14 mouse cellular contexts compared by ENCODE assay signal in the genomic region with DNA sequence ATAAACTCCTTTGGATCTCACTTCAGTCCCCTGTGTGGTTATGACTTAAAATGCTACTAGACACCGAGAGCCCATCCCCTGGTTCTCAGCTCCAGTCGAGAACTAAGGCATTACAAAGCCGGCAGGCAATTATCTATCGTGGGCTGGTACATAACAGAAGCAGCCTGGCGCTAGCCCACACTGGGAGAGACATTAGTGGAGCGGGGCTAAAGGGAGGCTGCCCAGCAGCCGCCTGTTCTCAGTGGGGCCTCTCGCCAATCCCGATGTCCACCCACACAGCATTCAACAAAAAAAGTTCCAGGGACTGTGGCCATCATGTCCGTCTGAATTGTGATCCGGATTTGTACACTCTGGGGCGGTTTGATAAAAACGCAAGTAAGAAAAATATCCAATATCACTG.
A peak's percentile ranks its signal among the peaks of the same experiment; 100 is the strongest.
DNase-seq lines count a peak whose midpoint lies in the region; ATAC-seq lines count a peak whose summit lies in the region.
"Had no signal": no experiment of that assay in that cellular context is flagged by ENCODE, and none has a peak within 500 bp of the region (broad histone marks: within the 10 kb centered on the region; RNA-seq: fewer than 3 reads in every experiment).

No protein-coding gene starts in this region.

- H3K27me3 ChIP-seq in midbrain, embryonic 14.5 days (ENCODE audit: control insufficient read depth, insufficient read depth, low read length): no peaks in the 10 kb centered on the region
- H3K27me3 ChIP-seq in midbrain, embryonic 15.5 days (replicated peaks): no peaks in the 10 kb centered on the region
- H3K27me3 ChIP-seq in midbrain, embryonic 10.5 days (ENCODE audit: low read depth, poor library complexity, severe bottlenecking): no peaks in the 10 kb centered on the region
- H3K27me3 ChIP-seq: embryonic facial prominence, embryonic 12.5 days had no signal

- no peak for ATAC-seq in midbrain, embryonic 14.5 days (ENCODE audit: low FRiP score, low TSS enrichment)
- no peak for ATAC-seq in midbrain, embryonic 15.5 days (replicated peaks)
- ATAC-seq: activated CD4-positive, CD25-positive, alpha-beta regulatory T cell, adult 4 months; intestine, postnatal 0 days had no signal

- 69% methylated on average over 13 of the region's 13 CpGs for WGBS in midbrain, embryonic 14.5 days
- WGBS in midbrain, embryonic 15.5 days: 62% methylated on average over 13 of the region's 13 CpGs
- 85% methylated on average over 13 of the region's 13 CpGs for WGBS in midbrain, embryonic 10.5 days

- H3K4me2 ChIP-seq in midbrain, embryonic 14.5 days (ENCODE audit: low read length): no peak overlapping the region
- no peak overlapping the region for H3K4me2 ChIP-seq in midbrain, embryonic 15.5 days
- H3K4me2 ChIP-seq: embryonic facial prominence, embryonic 12.5 days had no signal

- H3K27ac ChIP-seq in midbrain, embryonic 14.5 days (replicated peaks; ENCODE audit: low read depth, low read length): no peak overlapping the region
- H3K27ac ChIP-seq in midbrain, embryonic 15.5 days: no peak overlapping the region
- no peak overlapping the region for H3K27ac ChIP-seq in midbrain, embryonic 10.5 days (replicated peaks)
- H3K27ac ChIP-seq: embryonic facial prominence, embryonic 12.5 days; liver, embryonic 14.5 days had no signal

- H3K4me1 ChIP-seq in midbrain, embryonic 14.5 days (ENCODE audit: control insufficient read depth, insufficient read depth, low read length): no peaks in the 10 kb centered on the region
- no peaks in the 10 kb centered on the region; the same call in 1 of the 2 replicates for H3K4me1 ChIP-seq in midbrain, embryonic 15.5 days
- H3K4me1 ChIP-seq in midbrain, embryonic 10.5 days: no peaks in the 10 kb centered on the region

- no peak overlapping the region for H3K4me3 ChIP-seq in midbrain, embryonic 14.5 days (replicated peaks; ENCODE audit: low read depth, low read length)
- H3K4me3 ChIP-seq in midbrain, embryonic 15.5 days: no peak overlapping the region
- H3K4me3 ChIP-seq in midbrain, embryonic 10.5 days: no peak overlapping the region
- H3K4me3 ChIP-seq: embryonic facial prominence, embryonic 12.5 days had no signal

- no peaks in the 10 kb centered on the region for H3K36me3 ChIP-seq in midbrain, embryonic 14.5 days (ENCODE audit: control insufficient read depth, insufficient read depth, low read length)
- no peaks in the 10 kb centered on the region for H3K36me3 ChIP-seq in midbrain, embryonic 15.5 days (replicated peaks)
- H3K36me3 ChIP-seq in midbrain, embryonic 10.5 days: no peaks in the 10 kb centered on the region
- H3K36me3 ChIP-seq: embryonic facial prominence, embryonic 12.5 days had no signal

- no peak overlapping the region for H3K9ac ChIP-seq in midbrain, embryonic 14.5 days (replicated peaks; ENCODE audit: low read length)
- no peak overlapping the region for H3K9ac ChIP-seq in midbrain, embryonic 15.5 days
- H3K9ac ChIP-seq: embryonic facial prominence, embryonic 12.5 days; liver, embryonic 14.5 days had no signal

- H3K9me3 ChIP-seq in midbrain, embryonic 14.5 days (ENCODE audit: control insufficient read depth, low read length): no peaks in the 10 kb centered on the region
- no peaks in the 10 kb centered on the region for H3K9me3 ChIP-seq in midbrain, embryonic 15.5 days
- H3K9me3 ChIP-seq in midbrain, embryonic 10.5 days (replicated peaks): no peaks in the 10 kb centered on the region
- H3K9me3 ChIP-seq: embryonic facial prominence, embryonic 12.5 days had no signal

- peak; percentile 5 for DNase-seq in cerebellum, adult 8-10 months
- no peak for DNase-seq in cerebellum, adult 11 months
- DNase-seq in midbrain, embryonic 14.5 days: peak; percentile 25
- peak; percentile 24 for DNase-seq in layer of hippocampus, adult 9-11 months
- peak; percentile 41 for DNase-seq in right cerebral cortex, postnatal 14 days
- no peak for DNase-seq in urinary bladder, postnatal 36 days (ENCODE audit: low spot score in 2 of 2)
- no peak for DNase-seq in midbrain, embryonic 10.5 days (ENCODE audit: low spot score)
- DNase-seq: heart, postnatal 10 days; thymus, postnatal 14 days had no signal

Comparison
In these comparisons a context has a peak if more than half of its experiments do, and no peak if none do; other contexts are left out.
1. DNase-seq: peak in cerebellum, adult 8-10 months (single experiment), midbrain, embryonic 14.5 days (single experiment), layer of hippocampus, adult 9-11 months (single experiment) and right cerebral cortex, postnatal 14 days (single experiment); none in cerebellum, adult 11 months (single experiment), urinary bladder, postnatal 36 days (0 of 2) and midbrain, embryonic 10.5 days (single experiment).